14 mouse cellular contexts compared by ENCODE assay signal in genomic region chr9:45440083-45440784, GRCm38 (mm10). TPM values are rescaled to one million over a fixed set of nuclear protein-coding genes. Genes with fewer than 3 reads are reported as not detected.
"Had no signal": no experiment of that assay in that cellular context is flagged by ENCODE, and none has a peak within 500 bp of the region (broad histone marks: within the 10 kb centered on the region; RNA-seq: fewer than 3 reads in every experiment).

No protein-coding gene starts in this region.

- H3K36me3 ChIP-seq: kidney, embryonic 15.5 days; limb, embryonic 12.5 days; liver, embryonic 13.5 days; lung, embryonic 15.5 days; midbrain, embryonic 10.5 days; neural tube, embryonic 15.5 days had no signal

- H3K27ac ChIP-seq: kidney, embryonic 15.5 days; limb, embryonic 12.5 days; liver, embryonic 13.5 days; lung, embryonic 15.5 days; midbrain, embryonic 10.5 days; neural tube, embryonic 15.5 days; stomach, postnatal 0 days had no signal

- H3K9ac ChIP-seq: kidney, embryonic 15.5 days; limb, embryonic 12.5 days; liver, embryonic 13.5 days; liver, postnatal 0 days; lung, embryonic 15.5 days; neural tube, embryonic 15.5 days had no signal

- ATAC-seq: liver, postnatal 0 days had no signal

- H3K4me1 ChIP-seq: kidney, embryonic 15.5 days; liver, embryonic 13.5 days; lung, embryonic 15.5 days had no signal

- DNase-seq: kidney, adult 18-20 months; kidney, postnatal 14 days; liver; liver, embryonic 13.5 days; liver, postnatal 0 days; lung, postnatal 14 days; thymus, postnatal 4 days had no signal

- H3K4me2 ChIP-seq: kidney, embryonic 15.5 days; limb, embryonic 12.5 days; liver, embryonic 13.5 days; lung, embryonic 15.5 days; neural tube, embryonic 15.5 days had no signal

- H3K9me3 ChIP-seq: kidney, embryonic 15.5 days; limb, embryonic 12.5 days; liver, embryonic 13.5 days; lung, embryonic 15.5 days; midbrain, embryonic 10.5 days; neural tube, embryonic 15.5 days had no signal

- H3K27me3 ChIP-seq: lung, embryonic 15.5 days; neural tube, embryonic 15.5 days had no signal

- H3K4me3 ChIP-seq: kidney, embryonic 15.5 days; limb, embryonic 12.5 days; liver, embryonic 13.5 days; lung, embryonic 15.5 days; midbrain, embryonic 10.5 days; myocyte; neural tube, embryonic 15.5 days had no signal

RNA-seq across cellular contexts. Expression of gene Dscaml1, which starts 13.8 kb away (rescaled TPM):
- polyA plus RNA-seq: liver, embryonic 13.5 days; liver, postnatal 0 days; myocyte had no signal
